Mouse (Mus musculus) megakaryocyte, embryonic 14.5 days (primary cell): ENCODE data around the gene Rbms1. TPM values are rescaled to one million over a fixed set of nuclear protein-coding genes. Genes with fewer than 3 reads are reported as not detected.

Experiments used
- H3K27me3 ChIP-seq: replicated peaks from 2 replicates; pipeline ENCODE3; 2012; ENCODE audit warnings: inconsistent platforms
- H3K36me3 ChIP-seq: replicated peaks from 2 replicates; pipeline ENCODE3; 2012; ENCODE audit warnings: low read length, inconsistent platforms, mixed read lengths
- H3K4me1 ChIP-seq: 2 replicates; pipeline ENCODE4 v1.6.1; 2012; ENCODE audit warnings: inconsistent platforms
- H3K4me3 ChIP-seq: replicated peaks from 2 replicates; pipeline ENCODE3; 2012; ENCODE audit warnings: moderate library complexity, mild to moderate bottlenecking, inconsistent platforms
- H3K9me3 ChIP-seq: 2 replicates; pipeline ENCODE4 v1.6.1; 2012; ENCODE audit warnings: inconsistent platforms
- FLI1 ChIP-seq: IDR thresholded peaks from 2 replicates; pipeline ENCODE4 v1.6.1; 2012; ENCODE audit warnings: low read length, inconsistent platforms, mixed read lengths
- GATA1 ChIP-seq: IDR thresholded peaks from 3 replicates; pipeline ENCODE4 v1.6.1; 2012; ENCODE audit warnings: mixed read lengths, low read length, inconsistent platforms, borderline replicate concordance
- polyA plus RNA-seq: library from polyadenylated mRNA; stranded (reverse); fragments of >175 nt; gene quantifications from 2 replicates; pipeline ENCODE4 v1.2.3, GENCODE M21; 2012; ENCODE audit warnings: low replicate concordance; ENCODE audit not compliant: insufficient read depth

Gene Rbms1
- polyA plus RNA-seq = 22.6 and 26.7 TPM in 2 replicates

- TF ChIP-seq GATA1 (no peak), FLI1 (no peak)
- no peaks in the 10 kb centered on the region for H3K36me3 ChIP-seq
- peaks cover 57% of the 10 kb centered on the region for H3K27me3 ChIP-seq
- H3K4me3 ChIP-seq = peak within 1 kb of the TSS; percentile 95
- peaks cover 21% of the 10 kb centered on the region for H3K4me1 ChIP-seq
- no peaks in the 10 kb centered on the region for H3K9me3 ChIP-seq
These were observed at the start of gene Rbms1 for GRCm38 (mm10) chr2:60962671-60963421. Gene Rbms1, minus strand, starts transcription at chr2:60963192.

DNA sequence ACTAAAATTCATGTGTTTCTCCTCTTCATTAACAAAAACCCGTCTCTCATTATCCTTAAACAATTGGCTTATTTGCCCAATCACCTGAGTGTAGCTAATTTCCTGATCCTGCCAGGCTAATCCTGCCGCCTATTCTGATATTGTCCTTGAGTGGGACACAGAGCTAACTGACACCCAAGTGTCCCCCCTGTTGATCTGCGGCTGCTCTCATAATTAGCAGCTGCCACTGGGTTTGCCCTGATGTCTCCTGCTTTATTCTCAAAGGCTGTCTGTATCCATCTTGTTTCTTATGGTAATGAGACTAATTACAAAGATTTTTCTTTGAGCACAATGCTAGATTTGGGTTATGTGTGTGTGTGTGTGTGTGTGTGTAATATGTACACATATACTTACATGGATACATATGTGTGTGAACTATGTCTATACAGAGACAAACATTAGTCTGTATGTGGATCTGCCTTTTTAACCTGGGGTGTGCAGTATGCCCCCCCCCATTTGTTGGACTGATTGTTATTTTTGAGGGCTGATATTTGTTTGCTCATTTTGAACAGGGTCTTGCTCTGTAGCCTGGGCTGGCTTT lies 49.3 kb upstream of the Rbms1 start:
- H3K36me3 ChIP-seq = no peaks in the 10 kb centered on the region
- peaks cover 6% of the 10 kb centered on the region for H3K27me3 ChIP-seq
- peaks cover 20% of the 10 kb centered on the region for H3K9me3 ChIP-seq
- H3K4me1 ChIP-seq = no peaks in the 10 kb centered on the region
- H3K4me3 ChIP-seq = no peak overlapping the region
- TF ChIP-seq FLI1 (no peak), GATA1 (no peak)

DNA sequence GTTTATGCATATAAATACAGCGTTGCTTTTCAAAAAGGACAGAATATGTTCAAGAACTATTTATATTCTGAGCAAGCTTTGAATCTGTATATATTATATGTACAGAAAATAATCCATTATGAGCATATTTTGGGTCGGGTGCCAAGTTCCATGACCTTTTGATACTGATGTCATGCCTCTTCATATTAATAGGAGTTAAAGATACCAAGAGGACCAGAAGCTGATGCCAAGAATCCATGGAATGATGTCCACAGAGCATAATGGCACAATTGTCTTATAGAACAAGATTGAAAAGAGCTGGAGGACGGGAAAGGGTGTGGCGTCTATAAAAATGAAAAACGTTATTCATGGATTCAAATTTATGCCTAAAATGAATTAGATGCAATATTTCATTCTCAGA lies 23.3 kb upstream of the Rbms1 start:
- no peak for TF ChIP-seq GATA1
- no peak for TF ChIP-seq FLI1

GRCm38 (mm10) chr2:60978538-60979313 lies 15.7 kb upstream of the Rbms1 start:
- Histone ChIP-seq H3K4me3 (no peak overlapping the region), H3K9me3 (0 out of 2 replicates have a peak, but pooled peaks cover 3% of the 10 kb centered on the region), H3K4me1 (peaks cover 8% of the 10 kb centered on the region), H3K27me3 (peaks cover 22% of the 10 kb centered on the region), H3K36me3 (no peaks in the 10 kb centered on the region)
- TF ChIP-seq FLI1 = no peak
- no peak for TF ChIP-seq GATA1

More for the DNA sequence above, 23.3 kb upstream of the Rbms1 start:
- Histone ChIP-seq H3K36me3 (no peaks in the 10 kb centered on the region), H3K4me1 (peaks cover 4% of the 10 kb centered on the region; the same call in 1 of the 2 replicates), H3K9me3 (no peaks in the 10 kb centered on the region), H3K4me3 (no peak overlapping the region), H3K27me3 (peaks cover 5% of the 10 kb centered on the region)

- Histone ChIP-seq H3K4me1 (peaks cover 4% of the 10 kb centered on the region; the same call in 1 of the 2 replicates), H3K9me3 (no peaks in the 10 kb centered on the region), H3K36me3 (no peaks in the 10 kb centered on the region), H3K27me3 (peaks cover 32% of the 10 kb centered on the region), H3K4me3 (no peak overlapping the region)
- TF ChIP-seq FLI1 = no peak
- TF ChIP-seq GATA1 = no peak
These were observed 9.3 kb upstream of the Rbms1 start for GRCm38 (mm10) chr2:60972189-60972814.

GRCm38 (mm10) chr2:60963616-60964015 lies 624 bp upstream of the Rbms1 start:
- TF ChIP-seq GATA1 = no peak
- TF ChIP-seq FLI1 = no peak
- H3K4me1 ChIP-seq = peaks cover 21% of the 10 kb centered on the region
- peaks cover 55% of the 10 kb centered on the region for H3K27me3 ChIP-seq
- peak overlapping the region; percentile 95 for H3K4me3 ChIP-seq
- H3K36me3 ChIP-seq = no peaks in the 10 kb centered on the region
- H3K9me3 ChIP-seq = no peaks in the 10 kb centered on the region

DNA sequence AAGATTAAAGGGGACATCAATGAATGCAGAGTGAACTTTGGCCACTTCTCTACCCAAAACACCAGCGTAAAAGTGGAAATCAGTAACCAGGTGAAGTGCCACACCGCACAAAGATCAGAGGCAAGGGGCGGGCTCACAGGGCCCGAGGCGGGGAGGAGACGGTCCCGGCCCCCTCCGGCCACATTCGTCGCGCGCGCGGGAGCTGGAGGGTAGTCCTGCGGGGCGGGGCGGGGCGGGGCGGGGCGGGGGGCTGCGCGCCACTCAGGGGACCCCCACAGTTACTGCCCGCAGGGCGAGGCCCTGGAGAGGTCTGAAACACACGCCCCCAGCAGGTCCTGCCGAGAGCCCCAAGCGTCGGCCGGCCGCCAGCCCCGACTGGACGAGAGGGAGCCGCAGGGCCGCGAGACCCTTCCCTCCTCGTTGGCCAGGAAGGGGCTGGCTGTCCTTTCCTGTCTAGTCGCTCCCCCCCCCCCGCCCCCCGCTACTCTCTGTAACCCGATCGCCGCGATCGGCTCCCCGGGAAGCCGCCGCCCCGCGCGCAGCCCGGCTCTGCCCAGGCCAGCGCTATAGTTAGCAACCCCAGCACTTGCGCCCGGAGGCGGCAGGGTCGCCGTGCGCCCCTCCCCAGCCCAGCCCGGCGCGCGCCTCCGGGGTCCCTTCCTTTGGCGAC lies 856 bp downstream of the Rbms1 start:
- TF ChIP-seq FLI1 = no peak
- no peak for TF ChIP-seq GATA1
- Histone ChIP-seq H3K4me1 (peaks cover 21% of the 10 kb centered on the region), H3K9me3 (no peaks in the 10 kb centered on the region), H3K36me3 (no peaks in the 10 kb centered on the region), H3K4me3 (peak overlapping the region; percentile 95), H3K27me3 (peaks cover 55% of the 10 kb centered on the region)

- Histone ChIP-seq H3K4me1 (peaks cover 21% of the 10 kb centered on the region), H3K27me3 (peaks cover 56% of the 10 kb centered on the region), H3K36me3 (no peaks in the 10 kb centered on the region), H3K9me3 (no peaks in the 10 kb centered on the region), H3K4me3 (peak overlapping the region; percentile 18)
- no peak for TF ChIP-seq GATA1
- no peak for TF ChIP-seq FLI1
These were observed 1.7 kb downstream of the Rbms1 start for GRCm38 (mm10) chr2:60961281-60961680.

GRCm38 (mm10) chr2:60948241-60948640 lies 14.8 kb downstream of the Rbms1 start:
- no peaks in the 10 kb centered on the region for H3K36me3 ChIP-seq
- peaks cover 10% of the 10 kb centered on the region for H3K9me3 ChIP-seq
- peaks cover 12% of the 10 kb centered on the region for H3K4me1 ChIP-seq
- peak overlapping the region; percentile 19 for H3K4me3 ChIP-seq
- TF ChIP-seq FLI1 = no peak
- peaks cover 4% of the 10 kb centered on the region for H3K27me3 ChIP-seq
